Mouse (Mus musculus) MEL (cell line): ENCODE measurements around the gene Fuz.

Source experiments
- CTCF ChIP-seq, 3 experiments: IDR thresholded peaks in 2 of 3; conservative IDR thresholded peaks in 1 of 3; 2 replicates each; pipeline ENCODE4 v1.5.1; 2011 to 2012; ENCODE audit warnings: low read length in 3 of 3, low read depth in 2 of 3, mild to moderate bottlenecking in 2 of 3, improper control_type of control experiment in 1 of 3, inconsistent platforms in 1 of 3, mixed read lengths in 1 of 3, moderate library complexity in 1 of 3; ENCODE audit not compliant: control insufficient read depth in 1 of 3, insufficient read depth in 1 of 3, poor library complexity in 1 of 3, severe bottlenecking in 1 of 3
- EP300 ChIP-seq, 2 experiments: IDR thresholded peaks; 2 replicates each; pipeline ENCODE4 v1.6.1; 2011; ENCODE audit warnings: improper control_type of control experiment in 2 of 2, low read length in 2 of 2, low read depth in 1 of 2, mild to moderate bottlenecking in 1 of 2
- MAFK ChIP-seq: IDR thresholded peaks from 2 replicates; pipeline ENCODE4 v1.6.1; 2011; ENCODE audit warnings: low read depth, mild to moderate bottlenecking, low read length, improper control_type of control experiment, borderline replicate concordance
- MYB ChIP-seq: IDR thresholded peaks from 2 replicates; pipeline ENCODE4 v1.6.1; 2011; ENCODE audit warnings: mild to moderate bottlenecking, low read depth, low read length, improper control_type of control experiment
- RCOR1 ChIP-seq: IDR thresholded peaks from 2 replicates; pipeline ENCODE4 v1.6.1; 2012; ENCODE audit warnings: low read depth, mild to moderate bottlenecking, inconsistent platforms, low read length, improper control_type of control experiment

- TF ChIP-seq CTCF (IDR thresholded peaks at IDR 0.05 in 2 of 3, conservative IDR thresholded peaks at IDR 0.05 in 1 of 3; ENCODE audit: control insufficient read depth in 1 of 3, insufficient read depth in 1 of 3, low read depth in 2 of 3, low read length in 3 of 3, poor library complexity in 1 of 3, severe bottlenecking in 1 of 3) = no peak
- no peak for TF ChIP-seq MYB
- TF ChIP-seq EP300 (IDR thresholded peaks at IDR 0.05; ENCODE audit: low read depth in 1 of 2, low read length in 2 of 2) = no peak
- TF ChIP-seq MAFK = no peak
- no peak for TF ChIP-seq RCOR1
These were observed 33.6 kb downstream of the Fuz start, which contains the start of gene Ap2a1 for GRCm38 (mm10) chr7:44929204-44930151.
